Mouse (Mus musculus): ENCODE measurements around the gene Glb1l3. TPM values are rescaled to one million over a fixed set of nuclear protein-coding genes. Genes with fewer than 3 reads are reported as not detected.

Glb1l3 gene
- polyA plus RNA-seq, 1 experiment from 2014 or later = not detected

GRCm38 (mm10) chr9:26776122-26776902, 84.4 kb downstream of the Glb1l3 start:
- Histone ChIP-seq H3K27ac (ENCODE audit: low read depth) (no peak overlapping the region), H3K9me3 (ENCODE audit: low read length) (no peaks in the 10 kb centered on the region), H3K4me2 (ENCODE audit: low read depth, low read length) (no peak overlapping the region), H3K4me3 (ENCODE audit: low read depth, low read length) (no peak overlapping the region), H3K36me3 (replicated peaks; ENCODE audit: insufficient read depth, low read length) (no peaks in the 10 kb centered on the region), H3K9ac (replicated peaks) (no peak overlapping the region), H3K4me1 (ENCODE audit: insufficient read depth) (no peaks in the 10 kb centered on the region), H3K27me3 (ENCODE audit: insufficient read depth, low read length) (no peaks in the 10 kb centered on the region)
- 56% methylated on average over 6 of the region's 6 CpGs for WGBS (ENCODE audit: insufficient replicate concordance)
- ATAC-seq (no peak), DNase-seq (no peak)
- TF ChIP-seq CTCF (IDR thresholded peaks at IDR 0.05; ENCODE audit: low read depth) (peak; percentile 68), EP300 (IDR thresholded peaks at IDR 0.05; ENCODE audit: low read depth) (no peak)

GRCm38 (mm10) chr9:26775700-26776099, 85.0 kb downstream of the Glb1l3 start:
- no peak for TF ChIP-seq CTCF (IDR thresholded peaks at IDR 0.05; ENCODE audit: low read depth)
- TF ChIP-seq EP300 (IDR thresholded peaks at IDR 0.05; ENCODE audit: low read depth) = no peak
- no peak overlapping the region for H3K9ac ChIP-seq (replicated peaks)
- no peaks in the 10 kb centered on the region for H3K4me1 ChIP-seq (ENCODE audit: insufficient read depth)
- no peak for ATAC-seq
- no peaks in the 10 kb centered on the region for H3K27me3 ChIP-seq (ENCODE audit: insufficient read depth, low read length)
- H3K4me3 ChIP-seq (ENCODE audit: low read depth, low read length) = no peak overlapping the region
- WGBS (ENCODE audit: insufficient replicate concordance) = 70% methylated on average over 2 of the region's 2 CpGs
- no peak overlapping the region for H3K4me2 ChIP-seq (ENCODE audit: low read depth, low read length)
- no peaks in the 10 kb centered on the region for H3K9me3 ChIP-seq (ENCODE audit: low read length)
- no peaks in the 10 kb centered on the region for H3K36me3 ChIP-seq (replicated peaks; ENCODE audit: insufficient read depth, low read length)
- no peak for DNase-seq
- no peak overlapping the region for H3K27ac ChIP-seq (ENCODE audit: low read depth)

- WGBS (ENCODE audit: insufficient replicate concordance) = 67% methylated on average over 3 of the region's 3 CpGs
- ATAC-seq = no peak
- no peaks in the 10 kb centered on the region for H3K36me3 ChIP-seq (replicated peaks; ENCODE audit: insufficient read depth, low read length)
- H3K27me3 ChIP-seq (ENCODE audit: insufficient read depth, low read length) = no peaks in the 10 kb centered on the region
- H3K9ac ChIP-seq (replicated peaks) = no peak overlapping the region
- H3K9me3 ChIP-seq (ENCODE audit: low read length) = no peaks in the 10 kb centered on the region
- H3K4me2 ChIP-seq (ENCODE audit: low read depth, low read length) = no peak overlapping the region
- DNase-seq = no peak
- no peak overlapping the region for H3K27ac ChIP-seq (ENCODE audit: low read depth)
- no peak overlapping the region for H3K4me3 ChIP-seq (ENCODE audit: low read depth, low read length)
- no peaks in the 10 kb centered on the region for H3K4me1 ChIP-seq (ENCODE audit: insufficient read depth)
- TF ChIP-seq EP300 (IDR thresholded peaks at IDR 0.05; ENCODE audit: low read depth) (no peak), CTCF (IDR thresholded peaks at IDR 0.05; ENCODE audit: low read depth) (no peak)
These were observed 92.5 kb downstream of the Glb1l3 start for GRCm38 (mm10) chr9:26768181-26768580.

Other genes starting within 250 kb of the Glb1l3 start
- not detected in 2 replicates for gene B3gat1, start 127.2 kb downstream of the Glb1l3 start, polyA plus RNA-seq (2015; fragmentation: Nextera tagmentation; extraction: Ambion mirVana)
- gene Glb1l2, start 54.4 kb downstream of the Glb1l3 start, polyA plus RNA-seq (2015; fragmentation: Nextera tagmentation; extraction: Ambion mirVana) = 0.06 TPM in 1 of 2 replicates, not detected in the other
- gene Gm1110, start 62.2 kb upstream of the Glb1l3 start, polyA plus RNA-seq (2015; fragmentation: Nextera tagmentation; extraction: Ambion mirVana) = not detected in 2 replicates
- 16.5 and 19.3 TPM in 2 replicates for gene Acad8, start 138.7 kb upstream of the Glb1l3 start, polyA plus RNA-seq (2015; fragmentation: Nextera tagmentation; extraction: Ambion mirVana)
- gene Thyn1, start 138.8 kb upstream of the Glb1l3 start, polyA plus RNA-seq (2015; fragmentation: Nextera tagmentation; extraction: Ambion mirVana) = 34.4 and 35.6 TPM in 2 replicates
- 7.2 and 7.3 TPM in 2 replicates for gene Vps26b, start 169.2 kb upstream of the Glb1l3 start, polyA plus RNA-seq (2015; fragmentation: Nextera tagmentation; extraction: Ambion mirVana)
- 13.2 and 13.9 TPM in 2 replicates for gene Ncapd3, start 169.3 kb upstream of the Glb1l3 start, polyA plus RNA-seq (2015; fragmentation: Nextera tagmentation; extraction: Ambion mirVana)

Measured in liver, postnatal 0 days (tissue).